Mouse (Mus musculus): ENCODE measurements around the gene Endod1. TPM values are rescaled to one million over a fixed set of nuclear protein-coding genes. Genes with fewer than 3 reads are reported as not detected.

Endod1 gene
- polyA plus RNA-seq, 1 experiment: 22.1 TPM

- no peaks in the 10 kb centered on the region for H3K4me1 ChIP-seq (ENCODE audit: control insufficient read depth, insufficient read depth, low read length)
- WGBS: 100% methylated on average over 1 of the region's 1 CpGs
- H3K36me3 ChIP-seq (ENCODE audit: control insufficient read depth, insufficient read depth, low read length): peaks cover 4% of the 10 kb centered on the region
- H3K27ac ChIP-seq (ENCODE audit: insufficient read depth, low read depth, low read length): no peak overlapping the region
- H3K4me3 ChIP-seq (ENCODE audit: insufficient read depth, low read depth, low read length): no peak overlapping the region
- no peak for TF ChIP-seq CTCF (conservative IDR thresholded peaks at IDR 0.05; ENCODE audit: insufficient read depth, insufficient read length, low read depth, low read length)
- TF ChIP-seq POLR2A (IDR thresholded peaks at IDR 0.05; ENCODE audit: low read depth, low read length): no peak
- H3K27me3 ChIP-seq (replicated peaks; ENCODE audit: control insufficient read depth, insufficient read depth, low read length): no peaks in the 10 kb centered on the region
- no peak for DNase-seq
Measured at GRCm38 (mm10) chr9:14316618-14317017, 64.7 kb downstream of the Endod1 start.

DNA sequence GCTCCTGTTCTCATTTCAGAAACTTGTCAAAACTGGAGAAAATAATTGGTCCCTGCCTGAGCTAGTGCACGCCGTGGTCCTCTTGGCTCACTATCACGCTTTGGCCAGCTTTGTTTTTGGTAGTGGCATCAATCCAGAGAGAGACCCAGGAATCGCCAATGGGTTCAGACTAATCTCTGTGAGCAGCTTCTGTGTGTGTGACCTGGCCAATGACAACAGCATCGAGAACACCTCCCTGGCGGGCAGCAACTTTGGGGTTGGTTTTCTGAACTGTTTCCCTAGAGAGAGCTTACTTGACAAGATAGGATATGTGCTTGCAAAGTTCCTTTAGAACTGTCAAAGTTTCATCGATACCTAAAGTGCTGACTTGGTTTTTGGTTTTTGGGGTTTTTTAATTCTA, 66.8 kb downstream of the Endod1 start:
- H3K27ac ChIP-seq (ENCODE audit: insufficient read depth, low read depth, low read length): no peak overlapping the region
- H3K36me3 ChIP-seq (ENCODE audit: control insufficient read depth, insufficient read depth, low read length): peaks cover 4% of the 10 kb centered on the region
- TF ChIP-seq POLR2A (IDR thresholded peaks at IDR 0.05; ENCODE audit: low read depth, low read length) (no peak), CTCF (conservative IDR thresholded peaks at IDR 0.05; ENCODE audit: insufficient read depth, insufficient read length, low read depth, low read length) (no peak)
- H3K27me3 ChIP-seq (replicated peaks; ENCODE audit: control insufficient read depth, insufficient read depth, low read length): no peaks in the 10 kb centered on the region
- DNase-seq: no peak
- H3K4me1 ChIP-seq (ENCODE audit: control insufficient read depth, insufficient read depth, low read length): no peaks in the 10 kb centered on the region
- no peak overlapping the region for H3K4me3 ChIP-seq (ENCODE audit: insufficient read depth, low read depth, low read length)
- 78% methylated on average over 7 of the region's 7 CpGs for WGBS

DNA sequence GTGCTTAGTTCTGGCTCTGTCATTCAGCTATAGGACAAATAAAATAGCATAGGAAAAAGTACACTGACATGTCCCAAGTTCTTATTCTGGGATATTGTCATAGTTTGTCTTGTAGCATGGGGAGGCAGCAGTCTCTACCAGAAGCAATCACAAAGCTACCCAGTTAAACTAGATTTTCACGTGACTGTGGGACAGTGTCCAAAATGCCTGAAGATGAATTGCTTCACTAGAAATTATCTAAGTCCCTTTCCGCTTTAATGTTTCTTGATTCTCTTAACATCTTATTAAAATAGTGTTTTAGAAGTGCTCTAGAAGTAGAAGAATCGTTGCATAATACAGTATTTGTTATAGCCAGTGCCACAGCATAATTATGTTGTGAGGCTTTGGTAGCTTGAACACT, 67.3 kb downstream of the Endod1 start:
- no peak overlapping the region for H3K4me3 ChIP-seq (ENCODE audit: insufficient read depth, low read depth, low read length)
- H3K4me1 ChIP-seq (ENCODE audit: control insufficient read depth, insufficient read depth, low read length): no peaks in the 10 kb centered on the region
- peak; percentile 4 for DNase-seq
- TF ChIP-seq POLR2A (IDR thresholded peaks at IDR 0.05; ENCODE audit: low read depth, low read length): no peak
- TF ChIP-seq CTCF (conservative IDR thresholded peaks at IDR 0.05; ENCODE audit: insufficient read depth, insufficient read length, low read depth, low read length): no peak
- H3K27me3 ChIP-seq (replicated peaks; ENCODE audit: control insufficient read depth, insufficient read depth, low read length): no peaks in the 10 kb centered on the region
- H3K36me3 ChIP-seq (ENCODE audit: control insufficient read depth, insufficient read depth, low read length): peaks cover 4% of the 10 kb centered on the region
- no peak overlapping the region for H3K27ac ChIP-seq (ENCODE audit: insufficient read depth, low read depth, low read length)
- 57% methylated on average over 3 of the region's 3 CpGs for WGBS

DNA sequence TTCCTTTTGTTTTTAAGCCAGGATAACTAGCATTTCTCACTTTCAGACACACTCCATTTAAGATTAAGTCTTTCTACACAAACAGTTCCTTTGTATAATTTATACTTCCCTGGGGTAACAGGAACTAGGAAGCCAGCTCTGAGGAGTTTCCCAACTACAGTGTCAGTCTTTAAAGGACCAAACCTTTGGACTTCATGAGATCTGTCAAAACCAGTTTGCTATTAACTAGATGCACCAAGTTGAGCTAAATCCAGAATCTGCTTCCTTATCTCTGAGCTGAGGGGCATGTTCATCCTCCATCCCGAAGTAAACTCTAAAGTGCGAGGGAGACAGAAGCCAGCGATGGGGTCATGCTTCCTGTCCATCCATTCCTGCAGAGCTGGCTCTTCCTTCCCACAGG, 74.0 kb downstream of the Endod1 start:
- WGBS: 44% methylated on average over 3 of the region's 3 CpGs
- no peak overlapping the region for H3K27ac ChIP-seq (ENCODE audit: insufficient read depth, low read depth, low read length)
- no peaks in the 10 kb centered on the region for H3K36me3 ChIP-seq (ENCODE audit: control insufficient read depth, insufficient read depth, low read length)
- peaks cover 8% of the 10 kb centered on the region; the same call in 1 of the 2 replicates for H3K4me1 ChIP-seq (ENCODE audit: control insufficient read depth, insufficient read depth, low read length)
- no peaks in the 10 kb centered on the region for H3K27me3 ChIP-seq (replicated peaks; ENCODE audit: control insufficient read depth, insufficient read depth, low read length)
- no peak overlapping the region for H3K4me3 ChIP-seq (ENCODE audit: insufficient read depth, low read depth, low read length)
- TF ChIP-seq POLR2A (IDR thresholded peaks at IDR 0.05; ENCODE audit: low read depth, low read length) (no peak), CTCF (conservative IDR thresholded peaks at IDR 0.05; ENCODE audit: insufficient read depth, insufficient read length, low read depth, low read length) (no peak)
- DNase-seq: peak; percentile 59

GRCm38 (mm10) chr9:14304262-14304968, 76.9 kb downstream of the Endod1 start:
- Histone ChIP-seq H3K4me1 (ENCODE audit: control insufficient read depth, insufficient read depth, low read length) (peaks cover 16% of the 10 kb centered on the region; the same call in 1 of the 2 replicates), H3K27ac (ENCODE audit: insufficient read depth, low read depth, low read length) (no peak overlapping the region), H3K4me3 (ENCODE audit: insufficient read depth, low read depth, low read length) (no peak overlapping the region), H3K27me3 (replicated peaks; ENCODE audit: control insufficient read depth, insufficient read depth, low read length) (no peaks in the 10 kb centered on the region), H3K36me3 (ENCODE audit: control insufficient read depth, insufficient read depth, low read length) (no peaks in the 10 kb centered on the region)
- no peak for DNase-seq
- TF ChIP-seq CTCF (conservative IDR thresholded peaks at IDR 0.05; ENCODE audit: insufficient read depth, insufficient read length, low read depth, low read length) (no peak), POLR2A (IDR thresholded peaks at IDR 0.05; ENCODE audit: low read depth, low read length) (no peak)
- 56% methylated on average over 9 of the region's 9 CpGs for WGBS

Other genes with a start within 250 kb of the Endod1 start
- gene Sesn3, start 106.4 kb downstream of the Endod1 start, polyA plus RNA-seq (2012; rRNA removed): 11.1 and 13.0 TPM in 2 replicates
- 0.09 and 0.19 TPM in 2 replicates for gene Kdm4d, start 119.0 kb upstream of the Endod1 start, polyA plus RNA-seq (2012; rRNA removed)
- 14.6 and 20.0 TPM in 2 replicates for gene Cwc15, start 119.1 kb upstream of the Endod1 start, polyA plus RNA-seq (2012; rRNA removed)